Mouse (Mus musculus): ENCODE data around the gene Scaf4.

DNA sequence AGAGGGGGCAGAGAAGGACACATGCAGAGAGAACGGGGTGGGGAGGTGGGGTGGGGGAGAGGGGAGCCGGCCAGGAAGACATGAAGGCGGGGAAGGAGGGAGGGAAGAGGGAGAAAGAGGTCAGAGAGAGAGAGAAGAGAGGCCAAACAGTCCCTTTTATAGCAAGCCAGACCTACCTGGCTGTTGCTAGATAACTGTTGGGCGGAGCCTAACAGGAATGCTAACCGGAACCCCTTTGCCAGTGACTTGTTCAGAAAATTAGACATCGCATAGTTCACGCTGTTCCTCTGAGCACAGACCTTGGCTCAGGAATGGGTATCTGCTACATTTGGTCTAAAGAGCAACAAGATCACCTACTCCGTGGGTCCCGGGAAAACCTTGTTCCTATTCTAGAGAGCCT is 6.7 kb upstream of the Scaf4 start:
- TF ChIP-seq CTCF (IDR thresholded peaks at IDR 0.05) (no peak), EP300 (IDR thresholded peaks at IDR 0.05) (no peak)

Measured in lung, postnatal 0 days (tissue).